Mouse (Mus musculus) CH12.LX (cell line): ENCODE results near the gene Ttll9. TPM values are rescaled to one million over a fixed set of nuclear protein-coding genes. Genes with fewer than 3 reads are reported as not detected.

ENCODE experiments used
- DNase-seq: peaks from one replicate; pipeline ENCODE4 v3.0.0-alpha.2; 2013; ENCODE audit errors: extremely low read depth
- H3K27ac ChIP-seq: 2 replicates; pipeline ENCODE4 v1.5.1; 2012; ENCODE audit warnings: low read depth, mild to moderate bottlenecking, control low read depth, moderate library complexity; ENCODE audit not compliant: insufficient read depth
- H3K27me3 ChIP-seq: replicated peaks from 2 replicates; pipeline ENCODE3; 2012; ENCODE audit warnings: inconsistent platforms
- H3K36me3 ChIP-seq, 2 experiments: replicated peaks in 1 of 2; 2 replicates each; pipeline versions ENCODE3 to v1.6.1; 2012; ENCODE audit warnings: inconsistent platforms in 1 of 2, low read length in 1 of 2, mild to moderate bottlenecking in 1 of 2, mixed read lengths in 1 of 2, moderate library complexity in 1 of 2; ENCODE audit not compliant: control insufficient read depth in 1 of 2, insufficient read depth in 1 of 2
- H3K4me1 ChIP-seq, 2 experiments: 2 replicates each; pipeline ENCODE4 v1.6.1; 2012; ENCODE audit warnings: inconsistent platforms in 1 of 2, moderate library complexity in 1 of 2; ENCODE audit not compliant: insufficient read depth in 2 of 2, control insufficient read depth in 1 of 2
- H3K4me2 ChIP-seq: 2 replicates; pipeline ENCODE4 v1.6.1; 2012; ENCODE audit warnings: low read depth, mild to moderate bottlenecking, control low read depth; ENCODE audit not compliant: poor library complexity, insufficient read depth, severe bottlenecking
- H3K4me3 ChIP-seq, 3 experiments: fragments of 150-350 bp in 1 of 3; sonication (generic) in 1 of 3; replicated peaks in 1 of 3; 2 replicates each; pipeline versions ENCODE3 to v1.5.1; 2011 to 2012; ENCODE audit warnings: low read depth in 2 of 3, low read length in 2 of 3, mild to moderate bottlenecking in 2 of 3, moderate library complexity in 2 of 3, control low read depth in 1 of 3, improper control_type of control experiment in 1 of 3, inconsistent platforms in 1 of 3, mixed read lengths in 1 of 3; ENCODE audit not compliant: poor library complexity in 1 of 3
- H3K79me2 ChIP-seq: replicated peaks from 2 replicates; pipeline ENCODE4 v1.6.1; 2012; ENCODE audit warnings: mild to moderate bottlenecking, moderate library complexity; ENCODE audit not compliant: control insufficient read depth, poor library complexity, insufficient read depth, severe bottlenecking; ENCODE audit errors: extremely low read depth
- H3K9ac ChIP-seq: 2 replicates; pipeline ENCODE4 v1.6.1; 2012; ENCODE audit warnings: low read depth, mild to moderate bottlenecking, control low read depth, moderate library complexity; ENCODE audit not compliant: insufficient read depth
- H3K9me3 ChIP-seq: replicated peaks from 2 replicates; pipeline ENCODE3; 2012; ENCODE audit warnings: low read length, inconsistent platforms, mixed read lengths
- BHLHE40 ChIP-seq: IDR thresholded peaks from 2 replicates; pipeline ENCODE4 v1.6.1; 2011; ENCODE audit warnings: mild to moderate bottlenecking, low read depth, low read length, improper control_type of control experiment
- CTCF ChIP-seq, 2 experiments: IDR thresholded peaks in 1 of 2; conservative IDR thresholded peaks in 1 of 2; 2 replicates each; pipeline ENCODE4 v1.5.1; 2011 to 2012; ENCODE audit warnings: low read depth in 2 of 2, low read length in 2 of 2, improper control_type of control experiment in 1 of 2, inconsistent platforms in 1 of 2, mild to moderate bottlenecking in 1 of 2, moderate library complexity in 1 of 2
- ETS1 ChIP-seq: conservative IDR thresholded peaks from 2 replicates; pipeline ENCODE4 v1.6.1; 2012; ENCODE audit warnings: low read depth, mild to moderate bottlenecking, inconsistent platforms, low read length, improper control_type of control experiment, moderate library complexity
- JUN ChIP-seq: IDR thresholded peaks from 2 replicates; pipeline ENCODE4 v1.6.1; 2011; ENCODE audit warnings: low read depth, mild to moderate bottlenecking, low read length, improper control_type of control experiment, moderate library complexity; ENCODE audit not compliant: insufficient read depth
- JUND ChIP-seq: conservative IDR thresholded peaks from 2 replicates; pipeline ENCODE4 v1.6.1; 2011; ENCODE audit warnings: low read depth, low read length, improper control_type of control experiment
- MAX ChIP-seq: IDR thresholded peaks from 2 replicates; pipeline ENCODE4 v1.6.1; 2011; ENCODE audit warnings: low read length, improper control_type of control experiment
- MXI1 ChIP-seq: IDR thresholded peaks from 2 replicates; pipeline ENCODE4 v1.6.1; 2011; ENCODE audit warnings: mild to moderate bottlenecking, low read depth, low read length, improper control_type of control experiment
- MYC ChIP-seq: IDR thresholded peaks from 2 replicates; pipeline ENCODE4 v1.6.1; 2011; ENCODE audit warnings: low read depth, mild to moderate bottlenecking, improper control_type of control experiment, low read length
- PAX5 ChIP-seq: IDR thresholded peaks from 2 replicates; pipeline ENCODE4 v1.6.1; 2012; ENCODE audit warnings: low read length, inconsistent platforms, mixed read lengths
- POLR2AphosphoS2 ChIP-seq: IDR thresholded peaks from 2 replicates; pipeline ENCODE4 v1.6.1; 2011; ENCODE audit warnings: low read depth, low read length, improper control_type of control experiment
- RAD21 ChIP-seq: IDR thresholded peaks from 2 replicates; pipeline ENCODE4 v1.6.1; 2011; ENCODE audit warnings: low read depth, mild to moderate bottlenecking, low read length, improper control_type of control experiment, moderate library complexity
- UBTF ChIP-seq: IDR thresholded peaks from 2 replicates; pipeline ENCODE4 v1.6.1; 2012; ENCODE audit warnings: low read depth, mild to moderate bottlenecking, inconsistent platforms, low read length, improper control_type of control experiment, moderate library complexity
- USF1 ChIP-seq: IDR thresholded peaks from 2 replicates; pipeline ENCODE4 v1.6.1; 2014; ENCODE audit warnings: low read depth, mild to moderate bottlenecking, inconsistent platforms, low read length, improper control_type of control experiment
- ZKSCAN1 ChIP-seq: IDR thresholded peaks from 2 replicates; pipeline ENCODE4 v1.6.1; 2012; ENCODE audit warnings: low read depth, inconsistent platforms, low read length, improper control_type of control experiment, borderline replicate concordance
- dilution Hi-C: fragments of 300-500 bp; cut with MboI; formaldehyde crosslinking; loops from 2 replicates; pipeline ENCODE4 v1.14.3; 2020; ENCODE audit warnings: low sequenced_read_pairs; ENCODE audit not compliant: extremely low pct_unique_long_range_greater_than_20kb, extremely low pct_ligation_motif_present
- in situ Hi-C: fragments of 300-500 bp; cut with MboI; formaldehyde crosslinking; loops from 3 replicates; pipeline ENCODE4 v1.14.3; 2019; ENCODE audit warnings: low sequenced_read_pairs, low pct_ligation_motif_present, low pct_unique_long_range_greater_than_20kb, mixed read lengths
- polyA plus RNA-seq: library from polyadenylated mRNA; unstranded; fragments of >175 nt; gene quantifications from 2 replicates; pipeline ENCODE4 v1.2.1, GENCODE M21; 2012; ENCODE audit warnings: low read depth; ENCODE audit not compliant: insufficient read length
- total RNA-seq, 2 experiments: library from RNA; depleted of rRNA; stranded (reverse); fragments of 300-350 nt in 1 of 2; fragments of >200 nt in 1 of 2; gene quantifications; 2 replicates each; pipeline ENCODE4 v1.2.3; 2012 to 2014

The Ttll9 gene
- total and polyA plus RNA-seq, 3 experiments = 1.5 to 1.7 (median 1.7) TPM

GRCm38 (mm10) chr2:152947098-152947497, 15.2 kb upstream of the Ttll9 start:
- dilution Hi-C loops = no loop called here
- Histone ChIP-seq H3K79me2 (no peaks in the 10 kb centered on the region), H3K4me2 (no peak overlapping the region), H3K4me1 (peaks cover 4 to 13% of the 10 kb centered on the region in 2 experiments; a peak in 3 of 4 replicates), H3K4me3 (no peak overlapping the region)
- TF ChIP-seq JUND (no peak), CTCF (conservative IDR thresholded peaks at IDR 0.05 in 1 of 2, IDR thresholded peaks at IDR 0.05 in 1 of 2; ENCODE audit: low read depth in 2 of 2, low read length in 2 of 2) (no peak), MYC (no peak), USF1 (no peak), MXI1 (no peak), ETS1 (no peak)
- TF ChIP-seq, all 38 proteins: peak for 0
- no peak for DNase-seq
- in situ Hi-C loops = no loop called here
- Histone ChIP-seq H3K9ac (no peak overlapping the region), H3K9me3 (no peaks in the 10 kb centered on the region), H3K27me3 (peaks cover 100% of the 10 kb centered on the region), H3K36me3 (no peaks in the 10 kb centered on the region), H3K27ac (no peak overlapping the region)

- no peak for DNase-seq
- Histone ChIP-seq H3K36me3 (no peaks in the 10 kb centered on the region), H3K79me2 (no peaks in the 10 kb centered on the region), H3K9ac (no peak overlapping the region), H3K27ac (no peak overlapping the region), H3K27me3 (peaks cover 96% of the 10 kb centered on the region), H3K4me1 (peaks cover 8% of the 10 kb centered on the region in 2 experiments; a peak in 3 of 4 replicates)
- in situ Hi-C loops = no loop called here
- TF ChIP-seq UBTF (no peak), BHLHE40 (no peak), MAX (no peak), JUN (no peak), PAX5 (no peak), POLR2AphosphoS2 (no peak), JUND (no peak), RAD21 (no peak), ZKSCAN1 (no peak)
- TF ChIP-seq, all 38 proteins: peak for 0
- dilution Hi-C loops = no loop called here
- no peaks in the 10 kb centered on the region for H3K9me3 ChIP-seq
- H3K4me3 ChIP-seq = no peak overlapping the region
- no peak overlapping the region for H3K4me2 ChIP-seq
Observed at GRCm38 (mm10) chr2:152948438-152949020, 13.8 kb upstream of the Ttll9 start.
